Mouse (Mus musculus): ENCODE results near the gene Cdc42bpb.

- TF ChIP-seq CTCF (IDR thresholded peaks at IDR 0.05; ENCODE audit: control insufficient read depth, insufficient read depth, insufficient replicate concordance, low read depth, low read length) (no peak), POLR2A (IDR thresholded peaks at IDR 0.05; ENCODE audit: control insufficient read depth, low read depth, low read length) (no peak; the same call in 1 of the 2 replicates)
These were observed 102.9 kb downstream of the Cdc42bpb start for GRCm38 (mm10) chr12:111274447-111275149.
